Mouse (Mus musculus): ENCODE measurements around the gene Osbpl2.
A peak's percentile ranks its signal among the peaks of the same experiment; 100 is the strongest.

The Osbpl2 gene

DNA sequence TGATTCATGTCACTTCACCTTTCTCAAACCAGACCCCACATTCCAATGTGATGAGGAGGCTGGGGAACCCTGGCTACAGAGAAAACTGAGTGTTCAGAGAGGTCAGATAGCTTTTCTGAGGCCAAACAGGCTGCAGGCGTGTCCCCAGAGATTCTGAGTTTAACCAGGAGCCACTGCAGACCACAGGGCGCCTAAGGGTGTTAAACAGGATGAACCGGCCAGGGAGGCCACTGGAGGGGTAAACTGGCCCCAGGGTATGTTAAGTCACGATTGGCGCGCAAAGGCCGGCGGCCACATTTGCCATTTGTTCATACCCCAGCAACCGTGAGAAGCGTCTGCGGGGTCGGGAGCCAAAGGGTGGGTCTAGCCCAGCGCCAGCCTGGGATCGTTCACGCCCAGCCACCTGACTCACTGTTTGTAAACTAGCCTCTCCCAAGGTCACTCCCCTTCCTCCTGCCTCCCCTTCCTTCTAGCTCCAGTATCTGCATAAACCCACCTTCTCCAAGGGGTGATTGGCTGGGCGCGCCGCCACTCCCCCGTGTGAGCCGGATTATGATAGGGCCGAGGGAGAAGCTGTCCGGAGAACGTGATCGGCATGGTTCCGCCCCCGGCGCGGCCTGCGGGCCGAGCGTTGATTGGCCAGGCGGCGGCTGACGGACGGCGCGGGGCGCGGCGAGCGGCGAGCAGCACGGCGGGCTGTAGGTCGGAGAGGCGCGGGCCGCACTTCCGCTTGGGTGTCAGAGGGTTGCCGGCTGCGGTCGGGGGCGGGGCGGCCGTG, at the start of gene Osbpl2:
Osbpl2 (plus strand) TSS at position 646 of the 778 bp plus-strand sequence.
- peak; percentile 100 for DNase-seq

DNA sequence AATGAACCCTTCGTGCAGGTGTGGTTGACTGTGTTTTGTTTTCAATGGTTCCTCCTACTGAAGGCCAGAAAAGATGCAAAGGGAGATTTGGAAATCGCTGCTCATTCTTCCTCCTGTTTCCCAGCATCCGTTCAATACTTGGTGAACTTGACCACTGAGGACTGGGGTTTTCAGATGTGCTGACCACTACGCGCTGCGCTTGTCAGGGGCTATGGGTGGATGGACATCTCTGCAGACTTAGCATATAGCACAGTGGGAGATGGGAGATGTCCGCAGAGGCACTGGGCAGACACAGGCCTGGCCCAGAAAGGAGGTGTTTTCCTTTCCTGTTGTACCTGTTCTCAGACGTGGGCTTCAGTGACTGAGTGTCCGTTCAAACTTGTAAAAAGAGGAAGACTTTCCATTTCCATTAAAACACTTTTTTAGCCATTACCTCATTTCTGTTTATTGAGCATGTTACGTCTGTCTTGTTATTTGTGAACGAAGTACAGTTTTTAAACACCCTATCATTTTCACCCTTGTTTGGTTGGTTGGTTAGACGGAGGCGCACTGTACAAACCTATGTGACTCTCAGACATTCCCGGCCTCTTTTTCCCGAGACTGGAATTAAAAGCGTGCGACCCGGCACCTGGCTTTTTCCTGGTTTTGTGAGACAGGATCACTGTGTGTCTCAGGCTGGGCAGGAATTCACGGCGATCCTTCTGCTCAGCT, 49.2 kb upstream of the Osbpl2 start:
- DNase-seq = no peak

DNA sequence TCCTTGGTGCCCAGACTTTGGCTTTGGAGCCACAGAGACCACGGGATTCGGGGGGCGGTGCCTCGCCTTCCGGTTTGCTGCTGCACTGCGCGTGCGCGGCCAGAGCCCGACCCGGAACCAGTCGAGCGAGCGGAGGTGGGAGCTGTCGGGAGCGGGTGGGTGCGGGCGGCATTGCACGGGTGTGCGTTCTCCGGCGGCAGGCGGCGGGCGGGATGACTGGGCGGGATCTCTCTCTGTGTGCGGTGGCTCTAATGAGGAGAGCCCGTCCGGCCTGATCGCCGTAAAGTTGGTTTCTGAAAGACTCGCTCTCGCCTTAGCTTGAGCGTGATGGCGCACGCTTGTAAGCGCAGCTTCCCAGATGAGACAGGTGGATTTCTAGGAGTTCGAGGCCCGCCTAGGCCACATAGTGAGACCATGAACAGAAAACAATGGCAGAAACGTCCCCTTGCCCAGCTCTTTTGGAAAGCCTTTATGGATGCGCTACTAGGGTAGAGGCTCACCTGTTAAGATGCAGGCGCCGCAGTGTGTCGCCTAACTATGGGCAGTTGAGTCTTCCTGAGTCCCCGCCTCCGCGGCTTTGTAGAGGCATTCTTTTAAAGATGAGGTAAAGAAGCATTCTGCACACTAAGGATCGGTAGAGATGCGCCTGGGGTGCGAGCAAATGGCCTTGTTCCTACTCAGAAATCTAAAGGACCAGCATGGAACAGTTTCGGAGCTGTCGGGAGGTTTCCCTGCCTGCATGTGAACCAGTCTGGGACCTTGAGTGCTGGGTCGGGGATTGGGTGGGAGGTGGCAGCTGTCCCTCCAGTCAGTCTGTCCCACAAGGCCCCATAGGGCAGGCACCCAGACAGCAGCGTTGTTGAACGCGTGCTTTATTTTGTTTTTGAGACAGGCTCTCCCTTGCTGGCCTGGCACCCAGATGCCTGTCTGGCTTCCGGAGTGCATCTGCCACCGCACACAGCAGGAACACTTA, 48.3 kb upstream of the Osbpl2 start, which contains the start of gene Mtg2:
Mtg2 (plus strand) TSS at position 108 of the 973 bp plus-strand sequence.
- peak; percentile 95 to 97 for DNase-seq

DNA sequence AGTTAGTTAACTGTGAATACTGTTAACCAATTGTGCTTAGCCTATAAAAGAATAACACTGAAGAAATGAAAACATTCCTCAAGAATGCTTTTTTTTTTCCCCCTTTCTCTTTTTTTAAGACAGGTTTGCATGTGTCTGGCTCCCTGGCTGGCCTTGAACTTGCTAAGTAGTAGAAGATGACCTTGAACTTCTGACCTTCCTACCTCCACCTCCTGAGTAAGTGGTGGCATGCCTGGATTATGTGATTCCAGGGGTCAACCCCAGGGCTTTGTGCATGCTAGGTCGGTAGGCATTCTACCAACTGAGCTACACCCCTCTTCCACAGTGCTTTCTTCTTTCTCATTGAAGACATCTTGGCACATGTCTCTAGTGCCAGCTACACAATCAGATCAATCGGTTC, 47.4 kb upstream of the Osbpl2 start:
- DNase-seq = no peak

DNA sequence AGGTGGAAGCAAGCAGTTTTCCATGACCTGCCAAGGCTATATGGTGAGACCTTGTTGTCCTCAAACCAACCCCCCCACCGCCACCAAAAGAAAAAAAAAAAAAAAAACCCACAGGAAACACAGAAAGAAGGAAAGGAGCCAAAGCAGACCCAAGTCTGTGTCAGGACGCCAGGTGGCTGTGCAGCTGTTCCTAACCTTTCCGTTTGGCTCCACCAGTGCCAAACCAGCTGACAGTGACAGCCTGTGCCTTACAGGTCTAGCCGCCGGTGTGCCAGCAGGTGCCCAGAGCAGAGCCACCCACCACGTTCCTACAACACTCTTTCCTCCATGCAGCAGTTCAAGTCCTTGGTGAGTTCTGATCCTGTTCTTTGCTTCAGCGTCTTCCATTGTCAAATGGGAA, 46.2 kb upstream of the Osbpl2 start:
- no peak for DNase-seq

DNA sequence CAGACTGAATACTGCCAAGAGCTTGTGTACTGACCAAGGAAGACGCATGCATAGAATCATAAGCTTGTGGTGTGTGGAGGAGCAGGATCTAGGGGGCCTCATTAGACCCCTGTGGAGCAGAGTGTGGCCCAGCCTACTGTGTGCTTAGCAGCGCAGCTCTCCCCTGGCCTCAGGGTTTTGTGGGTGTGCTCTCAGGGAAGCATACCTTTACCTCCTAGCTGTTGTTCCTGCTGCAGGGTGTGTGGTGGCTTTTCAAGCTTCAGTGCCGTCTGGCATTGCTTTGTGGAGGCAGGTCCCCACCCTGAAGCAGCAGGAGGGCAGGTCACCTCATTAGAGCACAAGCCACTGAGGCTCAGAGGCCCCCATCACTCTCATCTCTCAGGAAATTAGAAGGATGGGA, 41.5 kb upstream of the Osbpl2 start:
- DNase-seq = no peak

DNA sequence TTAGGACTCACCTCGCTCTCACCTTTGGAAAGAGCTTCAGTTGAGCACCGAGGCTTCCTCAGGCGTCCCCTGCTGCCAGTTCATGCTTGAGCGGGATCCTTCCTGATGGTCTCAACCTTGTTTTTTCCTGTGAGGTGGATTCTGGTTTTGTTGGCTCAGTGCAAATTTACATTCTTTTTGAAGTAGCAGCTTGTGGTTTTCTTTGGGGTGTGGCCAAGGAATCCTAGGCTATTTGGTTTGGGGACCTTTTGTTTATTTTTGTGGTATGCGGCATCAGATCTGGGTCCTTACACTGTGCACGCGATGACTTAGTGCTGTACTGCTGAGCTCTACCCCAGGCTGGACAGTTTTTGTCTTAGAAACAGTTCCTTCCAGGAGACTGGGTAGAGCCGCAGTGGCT, 38.4 kb upstream of the Osbpl2 start:
- DNase-seq = no peak

DNA sequence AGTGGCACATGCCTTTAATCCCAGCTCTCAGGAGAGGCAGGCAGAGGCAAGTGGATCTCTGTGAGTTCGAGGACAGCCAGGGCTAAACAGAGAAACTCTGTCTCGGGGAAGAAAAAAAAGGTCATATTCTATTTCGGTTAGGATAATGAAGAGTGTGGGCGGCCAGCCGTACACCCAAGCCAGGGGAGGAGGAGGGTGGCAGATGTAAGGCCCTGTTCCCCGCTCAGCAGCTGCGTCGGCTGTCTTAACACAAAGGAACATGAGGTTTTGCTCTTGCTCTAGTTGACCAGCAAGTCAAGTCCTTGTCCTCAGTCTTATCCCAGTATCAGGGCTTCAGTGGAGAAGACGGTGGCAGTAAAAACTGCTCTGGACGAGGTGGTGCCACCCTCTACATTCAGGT, 36.0 kb upstream of the Osbpl2 start:
- DNase-seq = no peak

DNA sequence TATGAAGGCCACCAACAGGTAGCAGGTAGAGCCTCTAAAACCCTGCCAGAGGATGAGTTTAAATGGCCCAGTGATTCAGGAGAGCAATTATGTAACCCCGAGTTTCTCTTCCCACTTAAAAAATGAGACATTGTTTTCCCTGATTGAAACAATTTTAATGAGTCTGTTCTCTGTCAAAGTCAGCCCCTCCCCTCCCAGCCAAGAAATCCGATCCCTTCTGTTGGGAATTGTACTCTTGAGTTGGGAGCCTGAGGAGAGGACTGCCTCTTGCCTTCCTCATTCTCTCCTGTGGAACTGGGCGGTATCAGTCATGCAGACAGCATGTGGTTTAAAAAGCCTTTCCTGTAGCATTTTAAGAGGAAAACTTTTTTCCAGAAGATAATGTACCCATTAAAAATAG, 34.5 kb upstream of the Osbpl2 start:
- no peak for DNase-seq

DNA sequence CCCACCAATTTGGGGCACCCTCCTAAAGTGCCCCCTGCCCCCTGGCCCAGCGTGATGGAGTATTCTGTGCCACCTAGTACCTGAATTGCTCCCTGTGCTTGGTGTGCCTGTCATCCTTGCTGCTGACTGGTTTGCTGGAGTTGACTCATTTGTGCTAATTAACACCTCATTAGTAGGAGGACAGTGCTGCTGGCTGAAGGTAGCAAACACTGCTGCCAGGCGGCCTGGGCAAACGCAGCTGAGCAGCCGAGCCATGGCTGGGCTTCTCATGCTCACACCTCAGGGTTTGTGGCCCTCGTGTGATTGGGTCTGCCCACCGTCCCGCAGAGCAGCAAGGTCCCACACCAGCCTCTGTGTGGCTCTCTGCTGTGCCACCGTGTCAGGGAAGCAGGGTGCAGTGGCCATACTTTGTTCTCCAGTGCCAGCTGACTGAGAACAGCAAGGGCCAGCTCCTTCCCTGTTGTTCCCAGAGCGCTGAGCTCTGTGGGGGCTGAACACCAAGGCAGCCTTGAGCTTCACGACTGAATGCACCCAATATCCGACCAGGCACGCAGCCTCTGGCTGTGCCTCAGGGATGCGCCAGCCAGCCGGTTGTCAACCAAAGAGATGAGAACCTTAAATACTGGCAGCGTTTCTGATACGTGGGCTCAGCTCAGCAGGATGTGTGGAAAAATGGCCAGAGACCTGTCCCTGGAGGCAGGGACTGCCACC, 33.0 kb upstream of the Osbpl2 start:
- peak in 1 of 2 experiments; percentile 51 for DNase-seq

DNA sequence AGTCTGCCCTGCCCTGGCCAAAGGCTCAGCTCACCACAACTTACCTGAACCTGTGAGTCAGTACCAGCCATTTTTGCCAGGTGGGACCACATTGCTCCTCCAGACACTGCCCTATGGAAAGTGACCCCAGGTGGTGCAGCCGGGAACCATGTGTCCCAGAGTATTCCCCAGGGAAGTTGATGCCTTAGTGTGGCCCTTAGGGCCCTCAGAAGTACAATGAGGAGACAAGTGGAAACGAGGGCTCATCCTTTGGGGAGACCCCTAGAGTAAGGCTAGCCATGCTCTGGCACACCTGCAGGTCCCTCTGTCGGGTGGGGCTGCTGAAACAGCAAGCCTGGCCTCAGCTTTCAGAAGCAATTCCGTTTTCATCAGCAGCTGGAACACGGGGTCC, 32.5 kb upstream of the Osbpl2 start:
- no peak for DNase-seq

DNA sequence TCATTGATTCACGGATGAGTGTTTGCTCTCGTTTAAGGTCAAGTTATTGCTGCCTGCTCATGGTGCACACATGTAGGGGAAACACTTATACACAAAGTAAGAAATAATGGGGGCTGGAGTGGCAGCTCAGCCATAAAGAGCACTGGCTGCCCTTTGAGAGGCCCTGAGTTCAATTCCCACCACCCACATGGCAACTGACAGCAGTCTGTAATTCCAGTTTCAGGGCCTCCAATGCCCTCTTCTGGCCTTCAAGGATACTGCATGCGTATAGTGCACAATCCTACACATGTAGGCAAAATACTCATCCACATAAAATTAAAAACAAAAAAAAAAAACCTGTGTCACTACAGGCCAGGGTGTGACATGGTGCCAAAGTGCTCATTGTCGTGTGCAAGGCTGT, 31.6 kb upstream of the Osbpl2 start:
- no peak for DNase-seq

DNA sequence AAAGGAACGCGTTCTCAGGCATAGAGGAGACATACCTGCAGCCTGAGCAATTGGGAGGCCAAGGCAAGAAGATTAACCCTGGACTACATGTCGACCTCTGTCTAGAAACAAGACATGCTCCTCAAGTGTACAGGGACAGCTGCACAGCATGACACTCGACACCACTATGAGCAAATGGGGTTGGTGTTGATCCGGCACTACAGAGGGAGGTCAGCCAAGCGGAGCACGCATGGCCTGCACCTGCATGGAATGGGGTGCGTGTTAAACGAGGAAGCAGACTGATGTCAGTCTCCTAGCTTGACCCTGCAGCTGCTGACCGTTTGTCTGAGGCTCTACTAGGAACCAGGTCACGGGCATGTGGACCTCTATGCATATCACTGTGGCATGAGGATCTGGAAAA, 28.8 kb upstream of the Osbpl2 start:
- no peak for DNase-seq

DNA sequence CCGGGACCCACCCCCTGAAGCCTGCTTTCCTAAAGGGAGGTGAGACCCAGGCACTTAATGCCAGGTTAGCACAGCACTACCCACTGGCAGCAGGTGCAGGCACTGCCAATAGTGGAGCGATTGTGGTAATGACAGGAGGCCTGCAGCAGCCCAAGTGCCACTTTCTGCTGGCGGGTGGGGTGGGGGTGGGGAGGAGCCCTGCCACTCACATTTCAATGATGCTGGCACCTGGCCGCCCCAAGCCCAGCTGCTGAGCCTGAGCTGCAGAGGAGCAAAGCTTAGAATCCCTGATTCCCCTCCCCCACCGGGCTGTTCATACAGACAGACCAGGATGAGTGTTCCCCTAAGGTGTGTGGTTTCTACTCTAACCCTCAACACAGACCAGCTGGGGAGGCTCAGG, 23.4 kb upstream of the Osbpl2 start:
- DNase-seq = no peak

DNA sequence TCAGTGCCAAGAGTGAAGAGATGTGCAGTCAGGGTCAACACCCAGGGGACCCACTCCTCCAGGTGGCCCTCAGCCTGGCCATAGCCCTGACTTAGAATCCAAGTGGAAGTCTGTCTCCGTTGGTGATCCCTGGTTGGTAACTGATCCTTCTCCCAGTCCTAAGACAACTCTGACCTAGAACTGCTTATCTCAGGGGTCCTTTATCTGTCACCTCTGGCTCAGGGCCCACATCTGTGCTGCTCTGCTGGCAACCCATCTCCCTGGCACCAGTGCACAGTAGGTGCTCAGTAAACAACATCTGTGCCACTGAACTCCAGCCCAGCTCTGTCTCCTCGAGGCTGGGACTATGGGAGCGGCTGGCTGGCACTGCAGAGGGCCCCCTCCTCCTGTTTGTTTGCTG, 21.5 kb upstream of the Osbpl2 start:
- no peak for DNase-seq

DNA sequence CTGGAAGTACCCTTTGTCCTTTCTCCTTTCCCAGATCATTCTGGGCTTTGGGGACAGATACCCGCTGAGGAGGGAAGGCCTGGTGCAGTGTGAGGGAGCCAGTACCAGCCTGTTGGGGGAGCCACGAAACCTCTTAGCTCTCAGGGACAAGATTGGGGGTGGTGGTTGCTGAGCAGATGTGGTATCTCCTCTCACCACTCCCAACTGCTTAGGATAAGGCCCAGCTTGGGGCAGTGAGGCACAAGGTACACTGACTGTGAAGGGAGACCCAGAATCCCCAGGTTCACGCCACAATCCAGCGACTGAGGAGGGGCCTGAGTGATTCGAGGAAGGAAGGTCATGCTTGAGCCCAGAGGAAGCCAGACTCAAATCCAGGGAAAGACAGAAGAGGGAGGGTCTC, 20.9 kb upstream of the Osbpl2 start:
- DNase-seq = no peak

DNA sequence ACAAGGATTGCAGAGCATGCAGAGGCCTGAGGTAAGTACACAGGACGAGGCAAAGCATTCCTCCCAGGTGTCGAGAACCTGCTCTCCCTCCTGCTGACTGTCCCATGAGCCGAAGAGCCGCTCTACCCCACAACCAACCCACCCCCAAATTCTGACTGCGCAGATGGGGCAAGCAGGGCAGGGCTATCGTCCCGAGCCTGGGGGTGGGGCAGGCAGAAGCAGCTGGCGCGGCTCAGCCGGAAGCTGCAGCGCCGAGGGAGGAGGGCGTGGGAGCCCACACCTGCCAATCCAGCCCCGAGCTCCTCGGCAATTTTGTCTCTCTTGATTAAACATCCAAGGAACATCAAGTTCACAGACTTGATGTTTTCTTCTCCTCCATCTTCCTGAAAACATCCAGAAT, 19.6 kb upstream of the Osbpl2 start:
- peak; percentile 35 to 48 for DNase-seq

DNA sequence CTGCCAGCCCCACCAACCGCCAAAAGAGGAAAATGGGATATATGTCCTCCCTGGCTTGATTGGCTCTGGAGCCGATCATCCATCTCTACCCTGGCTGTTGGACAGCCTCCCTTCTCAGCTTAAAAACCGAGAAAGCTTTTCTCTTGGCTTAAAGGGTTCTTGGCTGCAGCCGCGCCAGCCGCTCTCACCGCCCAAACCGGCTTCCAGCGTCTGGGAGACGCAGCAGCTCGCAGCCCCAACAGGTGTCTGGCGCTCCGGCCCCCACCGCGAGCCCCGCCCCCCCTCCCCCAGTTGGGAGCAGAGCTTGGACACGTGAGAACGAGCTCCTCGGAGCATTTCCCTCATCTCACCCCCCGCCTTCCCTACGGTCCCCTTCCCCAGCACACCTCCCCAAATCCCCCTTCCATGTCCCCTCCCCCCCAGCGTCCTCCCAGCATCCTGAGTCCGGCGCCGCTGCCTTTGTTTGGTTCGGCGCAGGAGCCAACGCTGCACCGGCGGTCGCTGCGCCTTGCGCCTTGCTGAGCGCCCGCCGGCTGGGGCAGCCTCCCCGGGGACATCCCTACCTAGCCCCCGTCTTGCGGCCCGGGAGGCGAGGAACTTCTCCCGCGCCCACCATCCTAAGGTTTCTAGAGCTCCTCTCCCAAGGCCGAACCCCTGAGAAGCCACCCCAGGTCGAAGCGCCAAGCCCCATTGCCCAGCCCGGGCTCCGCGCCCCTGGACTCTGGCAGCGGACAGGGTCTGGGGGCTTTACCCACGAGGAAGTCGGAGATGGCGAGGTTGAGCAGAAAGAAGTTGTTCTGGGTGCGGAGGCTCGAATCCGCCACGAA, 15.7 kb upstream of the Osbpl2 start:
- no peak for DNase-seq

DNA sequence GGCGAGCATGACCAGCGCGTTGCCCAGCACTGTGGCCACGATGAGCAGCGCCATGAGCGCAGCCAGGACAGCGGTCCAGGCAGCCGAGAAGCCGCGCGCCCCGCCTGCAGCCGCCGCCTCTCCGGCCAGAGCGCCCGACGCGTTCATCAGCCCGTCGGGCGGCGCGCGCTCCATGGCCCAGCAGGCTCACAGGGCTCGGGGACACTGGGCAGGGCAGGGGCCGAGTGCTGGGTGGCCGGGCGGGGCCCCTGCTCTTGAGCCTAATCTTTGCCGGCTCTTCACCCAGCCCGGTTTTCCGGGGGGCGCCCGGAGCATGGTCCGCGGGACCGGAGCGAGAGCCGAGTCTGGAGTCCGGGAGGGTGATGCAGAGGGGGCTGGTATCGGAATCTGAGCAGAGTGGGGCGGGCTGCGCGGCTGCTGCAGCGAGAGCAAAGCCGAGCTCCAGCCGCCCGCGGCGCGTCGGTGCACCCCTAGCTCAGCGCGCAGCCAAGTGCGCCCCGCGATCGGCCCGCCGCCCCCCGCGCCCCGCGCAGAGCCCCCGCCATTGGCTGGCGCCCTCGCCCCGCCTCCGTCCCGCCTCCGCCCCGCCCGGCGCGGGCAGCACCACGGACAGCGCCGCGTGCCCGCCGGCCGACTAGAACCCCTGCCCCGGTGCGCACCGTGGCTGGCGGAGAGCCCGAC, 15.0 kb upstream of the Osbpl2 start, which contains the start of gene Hrh3:
Hrh3 (minus strand) TSS at position 511 of the 681 bp plus-strand sequence.
- peak; percentile 87 to 90 for DNase-seq

DNA sequence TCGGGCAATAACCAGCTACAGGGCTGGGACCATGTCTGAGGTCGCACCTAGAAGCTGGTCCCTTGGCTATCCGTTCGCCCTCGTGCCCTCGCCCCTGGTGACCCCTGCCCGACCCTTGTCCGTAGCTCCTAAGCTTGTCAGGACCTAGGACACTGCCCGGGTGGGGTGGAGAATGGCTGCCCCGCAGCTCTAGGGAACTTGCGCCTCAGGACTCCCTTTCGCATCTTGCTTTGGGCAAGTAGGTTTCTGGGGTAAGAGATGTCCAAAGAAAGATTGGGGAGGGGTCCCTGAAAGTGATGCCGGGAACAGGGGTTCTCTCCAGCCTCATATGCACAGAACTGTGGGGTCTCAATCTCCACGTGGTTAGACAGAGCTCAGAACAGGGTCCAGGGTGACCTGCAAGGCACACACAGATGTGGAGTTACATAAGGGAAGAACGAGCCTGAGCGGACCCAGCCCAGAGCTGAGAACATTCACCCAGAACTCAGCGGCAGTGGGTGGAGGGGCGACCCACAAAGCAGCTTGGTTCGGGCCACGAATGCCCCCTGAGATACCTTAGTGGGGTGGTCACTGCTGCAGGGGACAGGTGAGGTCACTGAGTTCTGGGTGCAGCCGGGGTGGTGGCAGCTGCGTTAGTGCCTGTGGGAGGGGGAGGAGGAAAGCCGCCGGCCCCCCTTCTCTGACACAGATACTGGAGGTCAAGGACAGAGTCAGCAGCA, 14.3 kb upstream of the Osbpl2 start:
- DNase-seq = no peak

All from kidney, postnatal 4 days (tissue).